Mouse (Mus musculus): Measurements from ENCODE around the gene Chrm4. TPM values are rescaled to one million over a fixed set of nuclear protein-coding genes. Genes with fewer than 3 reads are reported as not detected.

Chrm4 gene
- polyA plus RNA-seq, 1 experiment from 2014 or later: 1.4 TPM

- no peak for ATAC-seq (ENCODE audit: low read depth)
- peaks cover 6% of the 10 kb centered on the region; the same call in 1 of the 2 replicates for H3K27me3 ChIP-seq (ENCODE audit: control insufficient read depth, insufficient read depth, low read length)
- no peak overlapping the region for H3K4me2 ChIP-seq (ENCODE audit: low read depth, low read length)
- WGBS: 42% methylated on average over 34 of the region's 34 CpGs
- no peaks in the 10 kb centered on the region for H3K9me3 ChIP-seq (ENCODE audit: control insufficient read depth, low read length)
- H3K4me1 ChIP-seq (ENCODE audit: control insufficient read depth, insufficient read depth, low read length): peaks cover 24% of the 10 kb centered on the region
- H3K4me3 ChIP-seq (ENCODE audit: low read depth, low read length): no peak overlapping the region
- no peak overlapping the region for H3K9ac ChIP-seq (replicated peaks; ENCODE audit: low read depth, low read length)
- H3K27ac ChIP-seq (ENCODE audit: low read depth, low read length): no peak overlapping the region
- H3K36me3 ChIP-seq (ENCODE audit: control insufficient read depth, insufficient read depth, low read length): no peaks in the 10 kb centered on the region
Measured at GRCm38 (mm10) chr2:91927826-91928533, 931 bp downstream of the Chrm4 start.

- peaks cover 21% of the 10 kb centered on the region for H3K4me1 ChIP-seq (ENCODE audit: control insufficient read depth, insufficient read depth, low read length)
- H3K4me3 ChIP-seq (ENCODE audit: low read depth, low read length): no peak overlapping the region
- no peak overlapping the region for H3K4me2 ChIP-seq (ENCODE audit: low read depth, low read length)
- no peak overlapping the region for H3K27ac ChIP-seq (ENCODE audit: low read depth, low read length)
- H3K36me3 ChIP-seq (ENCODE audit: control insufficient read depth, insufficient read depth, low read length): no peaks in the 10 kb centered on the region
- peaks cover 6% of the 10 kb centered on the region; the same call in 1 of the 2 replicates for H3K27me3 ChIP-seq (ENCODE audit: control insufficient read depth, insufficient read depth, low read length)
- 74% methylated on average over 23 of the region's 23 CpGs for WGBS
- H3K9ac ChIP-seq (replicated peaks; ENCODE audit: low read depth, low read length): no peak overlapping the region
- no peak for ATAC-seq (ENCODE audit: low read depth)
- no peaks in the 10 kb centered on the region for H3K9me3 ChIP-seq (ENCODE audit: control insufficient read depth, low read length)
Measured at GRCm38 (mm10) chr2:91928534-91929350, 1.7 kb downstream of the Chrm4 start.

- peaks cover 19% of the 10 kb centered on the region for H3K4me1 ChIP-seq (ENCODE audit: control insufficient read depth, insufficient read depth, low read length)
- H3K27me3 ChIP-seq (ENCODE audit: control insufficient read depth, insufficient read depth, low read length): 0 out of 2 replicates have a peak, but pooled peaks cover 6% of the 10 kb centered on the region
- no peaks in the 10 kb centered on the region for H3K9me3 ChIP-seq (ENCODE audit: control insufficient read depth, low read length)
- WGBS: 59% methylated on average over 3 of the region's 3 CpGs
- 0 out of 2 replicates have a peak, but pooled peaks cover 2% of the 10 kb centered on the region for H3K36me3 ChIP-seq (ENCODE audit: control insufficient read depth, insufficient read depth, low read length)
- ATAC-seq (ENCODE audit: low read depth): no peak
- H3K4me3 ChIP-seq (ENCODE audit: low read depth, low read length): no peak overlapping the region
- H3K9ac ChIP-seq (replicated peaks; ENCODE audit: low read depth, low read length): 0 out of 2 replicates have a peak overlapping the region, but pooled peaks have one; percentile 7
- H3K27ac ChIP-seq (ENCODE audit: low read depth, low read length): no peak overlapping the region
- peak overlapping the region; percentile 84 for H3K4me2 ChIP-seq (ENCODE audit: low read depth, low read length)
Measured at GRCm38 (mm10) chr2:91929455-91929854, 2.4 kb downstream of the Chrm4 start.

- Histone ChIP-seq H3K4me2 (ENCODE audit: low read depth, low read length) (peak overlapping the region; percentile 84), H3K9ac (replicated peaks; ENCODE audit: low read depth, low read length) (peak overlapping the region; percentile 75; the same call in 1 of the 2 replicates), H3K9me3 (ENCODE audit: control insufficient read depth, low read length) (no peaks in the 10 kb centered on the region), H3K36me3 (ENCODE audit: control insufficient read depth, insufficient read depth, low read length) (0 out of 2 replicates have a peak, but pooled peaks cover 5% of the 10 kb centered on the region), H3K27me3 (ENCODE audit: control insufficient read depth, insufficient read depth, low read length) (0 out of 2 replicates have a peak, but pooled peaks cover 3% of the 10 kb centered on the region), H3K4me3 (ENCODE audit: low read depth, low read length) (peak overlapping the region; percentile 52), H3K27ac (ENCODE audit: low read depth, low read length) (no peak overlapping the region), H3K4me1 (ENCODE audit: control insufficient read depth, insufficient read depth, low read length) (peaks cover 19% of the 10 kb centered on the region)
- ATAC-seq (ENCODE audit: low read depth): no peak
- WGBS: 8% methylated on average over 12 of the region's 12 CpGs
Measured at GRCm38 (mm10) chr2:91929936-91930335, 2.9 kb downstream of the Chrm4 start.

GRCm38 (mm10) chr2:91930761-91931291 lies 3.8 kb downstream of the Chrm4 start:
- under 1% methylated on average over 22 of the region's 23 CpGs for WGBS
- 0 out of 2 replicates have a peak, but pooled peaks cover 5% of the 10 kb centered on the region for H3K36me3 ChIP-seq (ENCODE audit: control insufficient read depth, insufficient read depth, low read length)
- peak; percentile 2; the same call in 1 of the 2 replicates for ATAC-seq (ENCODE audit: low read depth)
- H3K9ac ChIP-seq (replicated peaks; ENCODE audit: low read depth, low read length): peak overlapping the region; percentile 75
- H3K27me3 ChIP-seq (ENCODE audit: control insufficient read depth, insufficient read depth, low read length): 0 out of 2 replicates have a peak, but pooled peaks cover 2% of the 10 kb centered on the region
- H3K4me1 ChIP-seq (ENCODE audit: control insufficient read depth, insufficient read depth, low read length): peaks cover 19% of the 10 kb centered on the region
- H3K9me3 ChIP-seq (ENCODE audit: control insufficient read depth, low read length): no peaks in the 10 kb centered on the region
- H3K27ac ChIP-seq (ENCODE audit: low read depth, low read length): peak overlapping the region; percentile 77
- H3K4me3 ChIP-seq (ENCODE audit: low read depth, low read length): peak overlapping the region; percentile 52
- peak overlapping the region; percentile 84 for H3K4me2 ChIP-seq (ENCODE audit: low read depth, low read length)

- WGBS: 2% methylated on average over 46 of the region's 50 CpGs
- Histone ChIP-seq H3K9ac (replicated peaks; ENCODE audit: low read depth, low read length) (peak overlapping the region; percentile 75), H3K9me3 (ENCODE audit: control insufficient read depth, low read length) (no peaks in the 10 kb centered on the region), H3K27ac (ENCODE audit: low read depth, low read length) (peak overlapping the region; percentile 77), H3K4me3 (ENCODE audit: low read depth, low read length) (peak overlapping the region; percentile 52), H3K36me3 (ENCODE audit: control insufficient read depth, insufficient read depth, low read length) (0 out of 2 replicates have a peak, but pooled peaks cover 6% of the 10 kb centered on the region), H3K27me3 (ENCODE audit: control insufficient read depth, insufficient read depth, low read length) (0 out of 2 replicates have a peak, but pooled peaks cover 2% of the 10 kb centered on the region), H3K4me1 (ENCODE audit: control insufficient read depth, insufficient read depth, low read length) (peaks cover 19% of the 10 kb centered on the region), H3K4me2 (ENCODE audit: low read depth, low read length) (peak overlapping the region; percentile 84)
- peak; percentile 72 for ATAC-seq (ENCODE audit: low read depth)
Measured at GRCm38 (mm10) chr2:91931328-91932159, 4.5 kb downstream of the Chrm4 start.

GRCm38 (mm10) chr2:91932160-91932711 lies 5.2 kb downstream of the Chrm4 start, which contains the start of gene Mdk:
Gene Mdk, minus strand, starts transcription at chr2:91932297.
- Histone ChIP-seq H3K4me2 (ENCODE audit: low read depth, low read length) (peak within 1 kb of the TSS; percentile 84), H3K27ac (ENCODE audit: low read depth, low read length) (peak within 1 kb of the TSS; percentile 77), H3K9me3 (ENCODE audit: control insufficient read depth, low read length) (no peaks in the 10 kb centered on the region), H3K4me3 (ENCODE audit: low read depth, low read length) (peak within 1 kb of the TSS; percentile 52), H3K27me3 (ENCODE audit: control insufficient read depth, insufficient read depth, low read length) (0 out of 2 replicates have a peak, but pooled peaks cover 2% of the 10 kb centered on the region), H3K9ac (replicated peaks; ENCODE audit: low read depth, low read length) (peak within 1 kb of the TSS; percentile 75), H3K4me1 (ENCODE audit: control insufficient read depth, insufficient read depth, low read length) (peaks cover 19% of the 10 kb centered on the region), H3K36me3 (ENCODE audit: control insufficient read depth, insufficient read depth, low read length) (peaks cover 12% of the 10 kb centered on the region; the same call in 1 of the 2 replicates)
- 3% methylated on average over 16 of the region's 16 CpGs for WGBS
- peak; percentile 4; the same call in 1 of the 2 replicates for ATAC-seq (ENCODE audit: low read depth)
